Mouse (Mus musculus) right cerebral cortex, postnatal 36 days (tissue): ENCODE measurements at regions not wholly inside any gene's neighbourhood (a gene's known extent, or its start where the extent isn't known, plus 50 kb on each side); places are given as distances from the start of the nearest gene placed in this dataset.
A peak's percentile ranks its signal among the peaks of the same experiment; 100 is the strongest.
"Not testable (repeated sequence)": the region's sequence is repeated elsewhere in the genome, so short reads cannot be mapped to it uniquely, and the experiment has no call there.

Experiments
- DNase-seq, 2 experiments: peaks; one replicate each; pipeline ENCODE4 v3.0.0; 2022; ENCODE audit warnings: low spot score in 2 of 2, mixed read lengths in 1 of 2

DNA sequence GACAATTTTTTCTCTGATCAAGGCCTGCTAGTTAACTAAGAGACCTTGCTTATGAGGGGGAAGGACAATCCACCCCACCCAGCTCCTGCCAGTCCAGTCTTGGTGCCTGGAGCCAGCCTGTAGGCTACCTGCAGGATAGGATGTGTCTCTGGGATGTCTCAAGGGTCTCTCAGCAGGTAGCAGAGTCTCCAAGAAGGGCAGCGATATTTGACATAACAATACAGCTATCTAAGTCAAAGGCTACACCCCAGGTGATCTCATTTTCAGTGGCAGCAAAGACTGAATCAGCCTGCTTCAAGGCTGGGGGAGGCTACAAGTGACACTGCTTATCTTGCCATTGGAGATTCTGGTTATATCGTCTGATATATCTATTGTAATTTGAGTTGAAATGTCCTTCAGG is 1267.5 kb downstream of the Pcdh9 start:
- DNase-seq: no peak

- DNase-seq: peak in 1 of 2 experiments; percentile 17
These were observed 1274.9 kb downstream of the Pcdh9 start for GRCm38 (mm10) chr14:92615605-92616004.

GRCm38 (mm10) chr14:92593724-92594123 is 1296.8 kb downstream of the Pcdh9 start:
- no peak for DNase-seq

DNA sequence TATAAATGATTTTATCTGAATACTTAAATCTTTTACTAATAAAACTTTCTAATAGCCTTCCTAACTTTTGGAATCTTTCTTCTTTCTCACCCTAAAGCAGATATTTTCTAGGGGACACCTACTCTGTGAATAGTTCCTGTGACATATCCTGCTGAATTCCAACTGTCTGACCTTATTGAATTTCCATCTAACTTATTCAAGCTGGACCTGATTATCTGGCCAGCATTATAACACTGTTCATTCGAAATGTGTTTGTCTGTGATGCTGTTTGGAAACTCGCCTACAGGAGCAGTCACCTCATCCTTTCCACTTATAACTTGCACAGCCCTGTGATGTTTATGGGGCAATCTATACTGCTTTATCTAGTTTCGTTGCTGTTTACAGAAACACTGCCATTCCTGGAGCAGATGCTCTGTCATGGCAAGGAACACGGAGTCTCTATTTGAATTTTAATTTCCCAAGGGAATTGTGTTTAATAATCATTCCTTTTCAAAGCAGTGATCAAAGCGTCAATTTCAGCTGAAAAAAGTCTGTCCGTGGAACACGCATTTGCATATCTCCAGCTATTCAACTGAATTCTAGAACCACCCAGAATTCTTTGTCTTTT is 1298.8 kb downstream of the Pcdh9 start:
- DNase-seq: no peak

DNA sequence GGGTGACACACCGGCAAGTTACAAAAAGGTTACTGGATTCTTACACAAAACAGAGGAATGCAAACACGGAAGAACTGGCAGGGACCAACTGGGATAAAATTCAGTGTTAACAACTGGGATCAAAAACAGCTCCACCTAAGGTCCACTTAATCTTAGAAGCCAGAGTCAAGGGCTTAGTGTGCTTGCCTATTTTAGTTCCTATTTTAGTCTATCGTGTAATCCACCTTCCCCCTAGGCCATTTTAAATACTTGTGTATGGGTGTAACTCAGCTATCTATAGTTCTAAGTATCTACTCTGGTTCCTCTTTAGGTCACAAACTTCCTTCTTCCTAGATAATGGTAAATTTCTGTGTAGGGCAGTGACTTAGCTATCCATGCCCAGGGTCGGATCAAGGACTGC is 1302.2 kb downstream of the Pcdh9 start:
- DNase-seq: not testable (repeated sequence)

GRCm38 (mm10) chr14:92566986-92567385 is 1323.5 kb downstream of the Pcdh9 start:
- no peak for DNase-seq
